Mouse (Mus musculus) lung, postnatal 0 days (tissue): ENCODE results near the gene Myf6.

Source experiments
- CTCF ChIP-seq: IDR thresholded peaks from 2 replicates; pipeline ENCODE4 v1.5.1; 2016; ENCODE audit warnings: antibody characterized with exemption, mild to moderate bottlenecking
- EP300 ChIP-seq: IDR thresholded peaks from 2 replicates; pipeline ENCODE4 v1.6.1; 2016; ENCODE audit warnings: antibody characterized with exemption, mild to moderate bottlenecking, control low read depth

- no peak for TF ChIP-seq CTCF
- TF ChIP-seq EP300, result no peak
Observed at GRCm38 (mm10) chr10:107543026-107543425, 48.5 kb upstream of the Myf6 start.
